Comparison of ENCODE assay signal across 1 mouse cellular context in the genomic region with DNA sequence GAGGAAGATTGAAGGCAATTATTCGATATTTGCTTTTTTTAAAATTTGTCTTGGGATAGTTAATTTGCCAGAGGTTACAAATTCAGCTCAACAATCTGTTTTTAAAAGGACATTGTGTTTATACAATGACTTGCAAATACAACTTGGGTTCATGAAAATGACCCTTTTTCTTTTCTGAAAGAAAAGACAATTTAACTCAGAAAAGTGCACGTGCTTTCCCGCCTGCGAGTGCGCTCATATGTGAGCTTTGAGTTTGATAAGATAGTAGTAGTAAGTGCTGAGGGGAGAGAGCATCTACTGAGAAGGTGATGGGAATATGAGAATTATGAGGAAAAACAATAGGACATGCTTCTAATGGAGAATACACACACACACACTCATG.
TF ChIP-seq lines count a peak whose summit lies in the region.

No protein-coding gene starts in this region.

TF ChIP-seq in MEL, 35 proteins besides CTCF, POLR2A, EP300 and RAD21 (continued from another document):
- TF ChIP-seq E2F4 (IDR thresholded peaks at IDR 0.05; ENCODE audit: borderline replicate concordance, low read depth, low read length): no peak
- no peak for TF ChIP-seq ZMIZ1 (IDR thresholded peaks at IDR 0.05; ENCODE audit: low read depth, low read length)
- no peak for TF ChIP-seq TAL1 (IDR thresholded peaks at IDR 0.05; ENCODE audit: low read length)
- TF ChIP-seq TBP (IDR thresholded peaks at IDR 0.05; ENCODE audit: low read depth, low read length): no peak
- TF ChIP-seq USF2 (IDR thresholded peaks at IDR 0.05; ENCODE audit: borderline replicate concordance in 1 of 2, insufficient read depth in 1 of 2, low read depth in 1 of 2, low read length in 2 of 2): no peak
